Mouse (Mus musculus) liver, postnatal 0 days (tissue): ENCODE measurements around the gene Ifi35. TPM values are rescaled to one million over a fixed set of nuclear protein-coding genes. Genes with fewer than 3 reads are reported as not detected.

Experiments
- ATAC-seq: fragments of 200-750 bp; cut with Nextera tagmentation; 2 replicates; pipeline ENCODE4 v1.8.0; 2017; ENCODE audit warnings: mild to moderate bottlenecking, moderate library complexity
- DNase-seq: peaks from one replicate; pipeline ENCODE4 v3.0.0-alpha.2; 2016
- H3K27ac ChIP-seq: fragments of 300-500 bp; sonication (generic); 2 replicates; pipeline ENCODE4 v1.5.1; 2014; ENCODE audit warnings: antibody characterized with exemption, moderate library complexity, mild to moderate bottlenecking, low read depth
- H3K27me3 ChIP-seq: fragments of 300-500 bp; sonication (generic); 2 replicates; pipeline ENCODE4 v1.6.1; 2014; ENCODE audit warnings: low read length, control low read depth, mixed read lengths; ENCODE audit not compliant: insufficient read depth
- H3K36me3 ChIP-seq: fragments of 300-500 bp; sonication (generic); replicated peaks from 2 replicates; pipeline ENCODE4 v1.6.1; 2014; ENCODE audit warnings: mild to moderate bottlenecking, control low read depth, low read length, moderate library complexity, mixed read lengths; ENCODE audit not compliant: insufficient read depth
- H3K4me1 ChIP-seq: fragments of 300-500 bp; sonication (generic); 2 replicates; pipeline ENCODE4 v1.6.1; 2014; ENCODE audit warnings: antibody characterized with exemption, mild to moderate bottlenecking, control low read depth; ENCODE audit not compliant: insufficient read depth
- H3K4me2 ChIP-seq: fragments of 300-500 bp; sonication (generic); 2 replicates; pipeline ENCODE4 v1.6.1; 2014; ENCODE audit warnings: low read depth, mild to moderate bottlenecking, low read length, moderate library complexity, mixed read lengths
- H3K4me3 ChIP-seq: fragments of 300-500 bp; sonication (generic); 2 replicates; pipeline ENCODE4 v1.5.1; 2014; ENCODE audit warnings: low read depth, low read length
- H3K9ac ChIP-seq: fragments of 300-500 bp; sonication (generic); replicated peaks from 2 replicates; pipeline ENCODE4 v1.6.1; 2014; ENCODE audit warnings: mild to moderate bottlenecking, moderate library complexity
- H3K9me3 ChIP-seq: fragments of 300-500 bp; sonication (generic); 2 replicates; pipeline ENCODE4 v1.6.1; 2016; ENCODE audit warnings: mild to moderate bottlenecking, control low read depth, low read length, mixed read lengths
- CTCF ChIP-seq: sonication (generic); IDR thresholded peaks from 2 replicates; pipeline ENCODE4 v1.5.1; 2016; ENCODE audit warnings: antibody characterized with exemption, low read depth
- EP300 ChIP-seq: IDR thresholded peaks from 2 replicates; pipeline ENCODE4 v1.6.1; 2016; ENCODE audit warnings: antibody characterized with exemption, low read depth, mild to moderate bottlenecking
- WGBS: fragments of 180-500 bp; shearing (Covaris S2); extraction: QIAGEN DNeasy Blood & Tissue Kit; methylation state at CpG from one replicate; pipeline ENCODE4 v1.1.7; 2014; ENCODE audit not compliant: insufficient replicate concordance; 5-methylcytosine and 5-hydroxymethylcytosine counted together
- polyA plus RNA-seq: library from polyadenylated mRNA; unstranded; fragments of >200 nt; fragmentation: Nextera tagmentation; extraction: Ambion mirVana; gene quantifications from 2 replicates; pipeline ENCODE4 v1.2.1, GENCODE M21; 2015

Gene Ifi35
- polyA plus RNA-seq, 1 experiment from 2014 or later, result 28.2 TPM

- no peak overlapping the region for H3K9ac ChIP-seq
- TF ChIP-seq EP300 (no peak), CTCF (no peak)
- H3K9me3 ChIP-seq, result no peaks in the 10 kb centered on the region
- 87% methylated on average over 15 of the region's 15 CpGs for WGBS
- H3K27ac ChIP-seq, result no peak overlapping the region
- DNase-seq (no peak), ATAC-seq (no peak)
- H3K4me1 ChIP-seq, result peaks cover 24% of the 10 kb centered on the region
- H3K36me3 ChIP-seq, result peaks cover 24% of the 10 kb centered on the region
- H3K4me2 ChIP-seq, result no peak overlapping the region
- no peak overlapping the region for H3K4me3 ChIP-seq
- H3K27me3 ChIP-seq, result 0 out of 2 replicates have a peak, but pooled peaks cover 4% of the 10 kb centered on the region
These were observed 12.1 kb downstream of the Ifi35 start for GRCm38 (mm10) chr11:101460321-101460720.

- WGBS, result 84% methylated on average over 14 of the region's 14 CpGs
- Histone ChIP-seq H3K9ac (no peak overlapping the region), H3K27ac (no peak overlapping the region), H3K27me3 (0 out of 2 replicates have a peak, but pooled peaks cover 4% of the 10 kb centered on the region), H3K4me2 (no peak overlapping the region), H3K4me3 (no peak overlapping the region), H3K9me3 (no peaks in the 10 kb centered on the region), H3K4me1 (peaks cover 36% of the 10 kb centered on the region), H3K36me3 (peaks cover 18% of the 10 kb centered on the region)
- no peak for ATAC-seq
- DNase-seq, result no peak
- no peak for TF ChIP-seq EP300
- no peak for TF ChIP-seq CTCF
These were observed 13.9 kb downstream of the Ifi35 start for GRCm38 (mm10) chr11:101462141-101462540.

GRCm38 (mm10) chr11:101462583-101463440 lies 14.6 kb downstream of the Ifi35 start:
- H3K4me2 ChIP-seq, result no peak overlapping the region
- peaks cover 11% of the 10 kb centered on the region for H3K36me3 ChIP-seq
- DNase-seq (no peak), ATAC-seq (no peak)
- H3K4me3 ChIP-seq, result no peak overlapping the region
- H3K27me3 ChIP-seq, result 0 out of 2 replicates have a peak, but pooled peaks cover 4% of the 10 kb centered on the region
- H3K9me3 ChIP-seq, result no peaks in the 10 kb centered on the region
- H3K9ac ChIP-seq, result no peak overlapping the region
- no peak for TF ChIP-seq CTCF
- TF ChIP-seq EP300, result no peak
- peaks cover 36% of the 10 kb centered on the region for H3K4me1 ChIP-seq
- 25% methylated on average over 13 of the region's 13 CpGs for WGBS
- H3K27ac ChIP-seq, result no peak overlapping the region

GRCm38 (mm10) chr11:101464211-101465100 lies 16.2 kb downstream of the Ifi35 start, which contains the start of gene Rnd2:
Gene Rnd2, plus strand, starts transcription at chr11:101464999.
- peak within 1 kb of the TSS; percentile 74 for H3K4me3 ChIP-seq
- ATAC-seq (no peak), DNase-seq (no peak)
- no peaks in the 10 kb centered on the region for H3K36me3 ChIP-seq
- no peaks in the 10 kb centered on the region for H3K9me3 ChIP-seq
- H3K27ac ChIP-seq, result peak within 1 kb of the TSS; percentile 46
- peaks cover 31% of the 10 kb centered on the region for H3K4me1 ChIP-seq
- peaks cover 13% of the 10 kb centered on the region; the same call in 1 of the 2 replicates for H3K27me3 ChIP-seq
- WGBS, result 11% methylated on average over 12 of the region's 12 CpGs
- H3K4me2 ChIP-seq, result peak within 1 kb of the TSS; percentile 92
- H3K9ac ChIP-seq, result peak within 1 kb of the TSS; percentile 70
- TF ChIP-seq EP300 (no peak), CTCF (no peak)

- ATAC-seq (peak; percentile 26), DNase-seq (peak; percentile 62)
- no peaks in the 10 kb centered on the region for H3K36me3 ChIP-seq
- peaks cover 29% of the 10 kb centered on the region for H3K4me1 ChIP-seq
- TF ChIP-seq EP300 (no peak), CTCF (peak; percentile 41)
- 1% methylated on average over 51 of the region's 51 CpGs for WGBS
- peak overlapping the region; percentile 70 for H3K9ac ChIP-seq
- H3K27ac ChIP-seq, result peak overlapping the region; percentile 46
- peak overlapping the region; percentile 74 for H3K4me3 ChIP-seq
- H3K9me3 ChIP-seq, result no peaks in the 10 kb centered on the region
- peaks cover 13% of the 10 kb centered on the region; the same call in 1 of the 2 replicates for H3K27me3 ChIP-seq
- H3K4me2 ChIP-seq, result peak overlapping the region; percentile 92
These were observed 17.1 kb downstream of the Ifi35 start for GRCm38 (mm10) chr11:101465101-101465868.
